Mouse (Mus musculus): ENCODE results near the gene Glb1. TPM values are rescaled to one million over a fixed set of nuclear protein-coding genes. Genes with fewer than 3 reads are reported as not detected.

Gene Glb1
- polyA plus RNA-seq, 1 experiment from 2014 or later: 77.9 TPM

DNA sequence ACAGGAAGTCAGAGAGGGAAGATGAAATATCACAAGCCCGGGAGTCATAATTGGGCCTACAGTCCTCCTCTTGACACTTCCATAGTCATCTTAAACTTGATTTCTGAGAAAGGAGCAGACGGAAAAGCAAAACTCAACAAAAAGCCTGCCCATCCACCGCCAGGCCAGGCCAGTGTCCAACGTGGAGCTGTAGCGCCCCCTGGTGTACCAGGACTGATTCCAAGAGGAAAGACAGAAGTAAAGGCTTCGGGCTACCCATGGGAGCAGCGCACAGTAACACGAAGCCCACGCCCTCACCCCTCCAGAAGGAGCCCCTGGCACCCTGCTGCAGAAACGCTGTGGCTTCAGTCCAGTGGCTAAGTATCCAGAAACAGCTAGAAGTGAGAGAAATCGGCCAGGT lies 97.3 kb downstream of the Glb1 start:
- Histone ChIP-seq H3K4me3 (replicated peaks; ENCODE audit: low read depth, low read length) (no peak overlapping the region), H3K4me1 (replicated peaks; ENCODE audit: insufficient read depth, low read length) (no peaks in the 10 kb centered on the region), H3K9me3 (replicated peaks; ENCODE audit: low read length) (no peaks in the 10 kb centered on the region), H3K27ac (no peak overlapping the region), H3K36me3 (ENCODE audit: insufficient read depth, low read length) (no peaks in the 10 kb centered on the region), H3K27me3 (ENCODE audit: insufficient read depth, low read length) (0 out of 2 replicates have a peak, but pooled peaks cover 3% of the 10 kb centered on the region), H3K9ac (ENCODE audit: low read depth, low read length) (no peak overlapping the region), H3K4me2 (ENCODE audit: low read length) (peak overlapping the region; percentile 35)
- WGBS: 4% methylated on average over 11 of the region's 11 CpGs
- ATAC-seq (replicated peaks; ENCODE audit: low FRiP score, low read depth) (peak; percentile 71; the same call in 1 of the 2 replicates), DNase-seq (ENCODE audit: low spot score) (peak; percentile 91)
- peak; percentile 97 for TF ChIP-seq CTCF (IDR thresholded peaks at IDR 0.05; ENCODE audit: low read depth)

DNA sequence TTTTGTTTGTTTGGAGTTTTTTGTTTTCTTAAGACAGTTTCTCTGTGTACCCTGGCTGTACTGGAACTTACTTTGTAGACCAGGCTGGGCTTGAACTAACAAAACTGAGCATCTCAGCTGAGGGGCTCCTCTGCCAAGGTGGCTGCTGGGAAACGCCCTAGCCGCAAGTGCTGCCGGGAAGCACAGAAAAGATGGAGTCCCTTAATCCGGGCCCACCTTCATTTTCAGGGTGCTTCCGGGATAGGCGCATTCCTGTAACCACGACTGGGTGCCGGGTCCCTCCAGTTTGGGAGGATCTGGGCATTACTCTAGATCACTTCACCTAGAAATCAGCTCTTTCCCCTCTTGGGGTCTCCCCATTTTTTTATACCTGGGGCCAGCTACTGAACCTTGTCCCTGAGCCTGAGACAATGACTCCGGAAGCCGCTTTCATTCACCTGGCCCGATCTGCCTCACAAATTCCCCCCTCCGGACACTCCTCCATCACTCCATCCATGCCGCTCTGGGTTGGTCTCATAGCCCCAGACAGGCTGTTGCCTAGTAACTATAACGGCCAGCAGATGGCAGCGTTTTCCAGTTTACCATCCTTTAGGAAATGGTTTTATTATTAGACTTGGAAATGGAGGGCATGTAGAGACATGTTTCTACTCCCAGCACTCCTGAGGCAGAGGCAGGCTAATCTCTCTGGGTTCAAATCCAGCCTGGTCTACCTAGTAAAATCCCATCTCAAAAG lies 99.1 kb downstream of the Glb1 start:
- DNase-seq (ENCODE audit: low spot score) (peak; percentile 83), ATAC-seq (replicated peaks; ENCODE audit: low FRiP score, low read depth) (peak; percentile 51)
- H3K4me1 ChIP-seq (replicated peaks; ENCODE audit: insufficient read depth, low read length): no peaks in the 10 kb centered on the region
- H3K36me3 ChIP-seq (ENCODE audit: insufficient read depth, low read length): no peaks in the 10 kb centered on the region
- H3K9me3 ChIP-seq (replicated peaks; ENCODE audit: low read length): no peaks in the 10 kb centered on the region
- no peak overlapping the region for H3K4me3 ChIP-seq (replicated peaks; ENCODE audit: low read depth, low read length)
- no peak overlapping the region for H3K27ac ChIP-seq
- H3K9ac ChIP-seq (ENCODE audit: low read depth, low read length): no peak overlapping the region
- WGBS: 20% methylated on average over 15 of the region's 15 CpGs
- H3K27me3 ChIP-seq (ENCODE audit: insufficient read depth, low read length): 0 out of 2 replicates have a peak, but pooled peaks cover 3% of the 10 kb centered on the region
- peak; percentile 84 for TF ChIP-seq CTCF (IDR thresholded peaks at IDR 0.05; ENCODE audit: low read depth)
- H3K4me2 ChIP-seq (ENCODE audit: low read length): no peak overlapping the region

DNA sequence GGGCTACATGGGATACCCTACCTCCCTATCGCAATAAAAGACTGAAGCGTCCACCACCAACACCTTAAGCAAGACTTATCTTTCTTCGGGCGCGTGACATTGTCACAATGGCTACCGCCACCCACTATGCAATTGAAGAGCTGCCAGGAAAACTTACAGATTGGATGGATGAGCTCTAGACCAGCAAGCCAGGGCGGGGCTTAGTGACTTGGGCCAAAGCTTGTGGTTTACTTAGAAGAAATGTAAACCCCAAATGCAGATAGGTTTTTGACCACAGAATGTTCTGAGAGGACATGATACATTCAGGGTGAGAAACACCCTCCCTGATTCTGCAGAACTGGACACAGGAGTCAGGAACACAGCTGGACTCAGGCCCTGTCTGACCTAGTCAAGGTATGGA lies 100.2 kb downstream of the Glb1 start:
- Histone ChIP-seq H3K9me3 (replicated peaks; ENCODE audit: low read length) (no peaks in the 10 kb centered on the region), H3K9ac (ENCODE audit: low read depth, low read length) (no peak overlapping the region), H3K4me1 (replicated peaks; ENCODE audit: insufficient read depth, low read length) (no peaks in the 10 kb centered on the region), H3K36me3 (ENCODE audit: insufficient read depth, low read length) (no peaks in the 10 kb centered on the region), H3K4me2 (ENCODE audit: low read length) (no peak overlapping the region), H3K27me3 (ENCODE audit: insufficient read depth, low read length) (0 out of 2 replicates have a peak, but pooled peaks cover 3% of the 10 kb centered on the region), H3K4me3 (replicated peaks; ENCODE audit: low read depth, low read length) (no peak overlapping the region), H3K27ac (no peak overlapping the region)
- no peak for DNase-seq (ENCODE audit: low spot score)
- no peak for ATAC-seq (replicated peaks; ENCODE audit: low FRiP score, low read depth)
- 95% methylated on average over 7 of the region's 7 CpGs for WGBS
- TF ChIP-seq CTCF (IDR thresholded peaks at IDR 0.05; ENCODE audit: low read depth): no peak

DNA sequence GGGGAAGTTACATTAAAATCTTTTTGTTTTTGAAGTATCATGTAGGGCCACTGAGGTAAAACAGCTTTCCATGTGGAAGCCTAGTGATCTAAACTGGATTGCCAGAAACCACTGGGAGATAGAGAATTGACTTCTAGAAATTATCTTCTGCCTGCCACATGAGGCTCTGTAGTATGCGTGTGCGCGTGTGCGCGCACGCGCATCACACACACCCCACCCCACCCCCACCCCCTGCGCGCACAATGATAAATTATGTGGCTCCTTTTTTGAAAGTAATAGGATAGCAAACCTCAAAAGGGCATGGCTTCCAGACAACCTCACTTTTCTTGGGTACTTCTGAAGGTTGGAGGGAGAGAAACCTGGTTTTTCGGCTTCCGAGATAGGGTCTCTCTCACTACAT lies 101.0 kb downstream of the Glb1 start:
- H3K27ac ChIP-seq: no peak overlapping the region
- 0 out of 2 replicates have a peak, but pooled peaks cover 3% of the 10 kb centered on the region for H3K27me3 ChIP-seq (ENCODE audit: insufficient read depth, low read length)
- ATAC-seq (replicated peaks; ENCODE audit: low FRiP score, low read depth): no peak
- no peak for DNase-seq (ENCODE audit: low spot score)
- no peaks in the 10 kb centered on the region for H3K9me3 ChIP-seq (replicated peaks; ENCODE audit: low read length)
- no peak overlapping the region for H3K9ac ChIP-seq (ENCODE audit: low read depth, low read length)
- no peak overlapping the region for H3K4me2 ChIP-seq (ENCODE audit: low read length)
- H3K36me3 ChIP-seq (ENCODE audit: insufficient read depth, low read length): no peaks in the 10 kb centered on the region
- no peak for TF ChIP-seq CTCF (IDR thresholded peaks at IDR 0.05; ENCODE audit: low read depth)
- 95% methylated on average over 11 of the region's 11 CpGs for WGBS
- no peaks in the 10 kb centered on the region for H3K4me1 ChIP-seq (replicated peaks; ENCODE audit: insufficient read depth, low read length)
- H3K4me3 ChIP-seq (replicated peaks; ENCODE audit: low read depth, low read length): no peak overlapping the region

DNA sequence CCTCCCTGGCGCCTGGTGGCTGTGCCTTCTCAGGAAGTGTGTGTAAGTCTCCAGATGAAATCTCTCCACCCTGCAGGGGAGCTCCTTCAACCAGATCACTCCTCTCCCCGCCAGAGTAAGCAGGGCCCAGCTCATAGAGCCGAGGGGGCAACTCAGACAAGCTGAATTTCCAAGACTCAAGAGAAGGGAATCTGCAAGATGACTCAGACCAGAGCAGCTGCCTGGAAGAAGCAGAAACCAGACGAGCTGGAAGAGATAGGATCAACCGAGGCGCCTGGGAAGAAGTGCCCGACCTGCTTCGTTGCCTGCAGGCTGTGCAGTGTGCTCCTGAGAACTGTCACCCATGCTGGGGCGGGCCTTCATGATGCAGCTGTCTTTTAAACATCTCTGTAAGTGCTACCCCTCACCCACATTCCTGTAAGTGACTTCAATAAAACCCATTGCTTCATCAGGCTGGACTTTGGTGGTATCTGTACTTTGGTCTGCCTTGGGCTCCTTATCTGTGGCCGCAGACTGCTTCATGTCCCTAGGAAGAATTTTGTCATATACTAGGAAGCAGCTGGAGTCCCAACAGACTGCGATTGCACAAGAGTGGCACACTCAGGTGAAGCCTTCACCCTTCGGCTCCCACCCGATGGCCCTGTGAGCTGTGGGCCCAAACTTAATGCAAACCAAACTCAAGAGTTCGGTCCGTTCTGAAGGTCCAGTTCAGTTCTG lies 102.0 kb downstream of the Glb1 start:
- Histone ChIP-seq H3K4me3 (replicated peaks; ENCODE audit: low read depth, low read length) (no peak overlapping the region), H3K9me3 (replicated peaks; ENCODE audit: low read length) (no peaks in the 10 kb centered on the region), H3K4me2 (ENCODE audit: low read length) (no peak overlapping the region), H3K27ac (no peak overlapping the region), H3K27me3 (ENCODE audit: insufficient read depth, low read length) (0 out of 2 replicates have a peak, but pooled peaks cover 3% of the 10 kb centered on the region), H3K9ac (ENCODE audit: low read depth, low read length) (no peak overlapping the region), H3K4me1 (replicated peaks; ENCODE audit: insufficient read depth, low read length) (no peaks in the 10 kb centered on the region), H3K36me3 (ENCODE audit: insufficient read depth, low read length) (no peaks in the 10 kb centered on the region)
- no peak for TF ChIP-seq CTCF (IDR thresholded peaks at IDR 0.05; ENCODE audit: low read depth)
- DNase-seq (ENCODE audit: low spot score): no peak
- 70% methylated on average over 15 of the region's 15 CpGs for WGBS
- peak; percentile 44; the same call in 1 of the 2 replicates for ATAC-seq (replicated peaks; ENCODE audit: low FRiP score, low read depth)

DNA sequence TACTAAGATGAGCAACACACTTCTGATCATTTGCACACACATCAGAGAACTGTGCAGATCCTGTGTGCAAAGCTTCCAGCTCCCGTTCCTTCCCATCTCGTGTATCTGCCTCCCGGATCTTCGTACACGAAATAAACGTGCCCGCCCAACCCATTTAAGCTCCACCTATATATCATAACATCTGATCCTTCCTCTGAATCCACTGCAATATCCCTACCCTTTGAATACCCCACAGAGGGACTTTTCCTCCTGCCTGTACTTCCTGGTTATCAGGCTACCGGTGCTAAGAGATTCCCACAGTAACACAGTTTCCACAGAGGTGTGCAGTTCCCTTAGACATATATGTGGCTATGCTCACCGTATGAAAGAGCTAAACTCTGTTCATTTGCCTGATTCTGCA lies 103.9 kb downstream of the Glb1 start, which contains the start of gene Ccr4:
Gene Ccr4 (minus strand): TSS at position 101 of the 400 bp plus-strand sequence.
- Histone ChIP-seq H3K27ac (no peak within 1 kb of the TSS), H3K36me3 (ENCODE audit: insufficient read depth, low read length) (no peaks in the 10 kb centered on the region), H3K27me3 (ENCODE audit: insufficient read depth, low read length) (no peaks in the 10 kb centered on the region), H3K9me3 (replicated peaks; ENCODE audit: low read length) (no peaks in the 10 kb centered on the region), H3K4me3 (replicated peaks; ENCODE audit: low read depth, low read length) (no peak within 1 kb of the TSS), H3K4me1 (replicated peaks; ENCODE audit: insufficient read depth, low read length) (no peaks in the 10 kb centered on the region), H3K9ac (ENCODE audit: low read depth, low read length) (no peak within 1 kb of the TSS), H3K4me2 (ENCODE audit: low read length) (no peak within 1 kb of the TSS)
- ATAC-seq (replicated peaks; ENCODE audit: low FRiP score, low read depth) (no peak), DNase-seq (ENCODE audit: low spot score) (no peak)
- 82% methylated on average over 9 of the region's 9 CpGs for WGBS
- TF ChIP-seq CTCF (IDR thresholded peaks at IDR 0.05; ENCODE audit: low read depth): no peak

Measured in kidney, postnatal 0 days (tissue).